Mouse (Mus musculus): ENCODE data around the gene Arhgef7. TPM values are rescaled to one million over a fixed set of nuclear protein-coding genes. Genes with fewer than 3 reads are reported as not detected.
"Not testable (repeated sequence)": the region's sequence is repeated elsewhere in the genome, so short reads cannot be mapped to it uniquely, and the experiment has no call there.

The Arhgef7 gene
- total RNA-seq, 1 experiment from 2014 or later, result 24.6 TPM

DNA sequence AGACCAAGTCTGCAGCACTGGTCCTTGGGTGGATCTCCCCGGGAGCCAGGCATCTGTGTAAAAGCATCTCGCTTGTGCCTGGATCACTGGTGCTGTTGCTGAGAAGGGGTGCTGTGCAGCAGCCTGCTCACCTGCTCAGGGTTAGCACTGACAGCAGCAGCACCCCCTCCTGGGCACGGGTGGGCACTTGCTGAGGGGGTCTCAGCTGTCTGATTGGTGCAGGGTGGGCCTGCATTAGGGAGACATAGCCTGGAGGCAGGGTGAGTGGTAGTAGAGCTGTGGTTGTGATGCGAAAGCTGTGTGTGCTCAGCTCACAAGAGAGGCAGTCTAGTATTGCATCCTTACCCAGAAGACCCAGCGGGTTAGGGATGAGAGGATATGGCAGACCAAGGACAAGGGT, 92.6 kb downstream of the Arhgef7 start:
- no peak for ATAC-seq (replicated peaks; ENCODE audit: insufficient number of reproducible peaks, low FRiP score, low TSS enrichment, poor library complexity, severe bottlenecking)

DNA sequence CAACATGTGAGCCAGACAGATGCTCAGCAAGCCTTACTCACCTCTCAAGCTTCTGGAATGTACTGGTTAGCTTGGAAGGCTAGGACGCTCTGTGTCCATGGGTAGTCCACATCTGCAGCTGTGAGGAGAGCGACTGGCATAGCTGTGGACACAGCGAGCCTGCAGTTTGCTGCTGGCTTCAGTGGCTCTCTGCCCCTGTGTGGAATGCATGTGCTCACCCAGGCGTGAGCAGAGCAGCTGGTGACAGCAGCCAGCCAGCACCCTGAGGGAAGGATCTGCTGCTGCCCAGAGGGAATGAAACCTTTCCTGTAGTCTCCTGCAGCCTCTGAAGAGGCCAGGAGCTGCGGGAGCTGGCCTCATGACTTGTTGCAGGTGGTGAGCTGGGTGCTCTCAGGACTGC, 93.0 kb downstream of the Arhgef7 start:
- no peak for ATAC-seq (replicated peaks; ENCODE audit: insufficient number of reproducible peaks, low FRiP score, low TSS enrichment, poor library complexity, severe bottlenecking)

DNA sequence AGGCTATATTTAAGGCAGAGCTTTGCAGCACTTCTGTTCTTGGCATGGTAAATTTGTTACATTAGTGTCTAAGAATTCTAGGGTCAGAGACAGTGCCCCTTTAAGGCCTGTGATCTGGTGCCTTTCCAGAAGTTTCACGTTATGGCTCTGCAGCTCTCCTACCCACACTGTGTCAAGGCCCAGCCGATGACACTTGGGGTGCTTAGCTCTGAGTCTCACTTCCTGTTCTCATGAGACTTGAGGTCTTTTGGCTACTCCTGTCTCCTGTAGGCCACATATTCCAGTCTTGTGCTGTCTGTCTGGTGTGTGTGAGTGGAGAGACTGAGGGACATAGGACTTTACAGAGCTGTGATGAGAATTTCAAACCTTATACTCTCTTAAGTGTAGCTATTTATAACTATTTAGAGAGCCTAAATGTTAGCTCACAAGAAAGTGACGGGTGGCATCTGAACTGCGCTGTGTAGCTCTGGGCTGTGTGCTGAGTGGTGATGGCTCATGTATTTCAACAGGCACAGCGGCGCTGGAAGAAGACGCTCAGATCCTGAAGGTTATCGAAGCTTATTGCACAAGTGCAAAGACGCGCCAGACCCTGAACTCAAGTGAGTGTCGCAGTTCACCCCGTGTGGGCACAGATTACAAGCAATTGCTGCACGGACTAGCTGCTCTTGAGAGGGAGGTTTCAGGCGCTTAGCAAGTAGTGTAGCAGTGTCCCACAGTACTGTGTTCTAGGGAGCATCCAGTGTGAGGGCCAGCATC, 94.1 kb downstream of the Arhgef7 start:
- ATAC-seq (replicated peaks; ENCODE audit: insufficient number of reproducible peaks, low FRiP score, low TSS enrichment, poor library complexity, severe bottlenecking), result no peak

DNA sequence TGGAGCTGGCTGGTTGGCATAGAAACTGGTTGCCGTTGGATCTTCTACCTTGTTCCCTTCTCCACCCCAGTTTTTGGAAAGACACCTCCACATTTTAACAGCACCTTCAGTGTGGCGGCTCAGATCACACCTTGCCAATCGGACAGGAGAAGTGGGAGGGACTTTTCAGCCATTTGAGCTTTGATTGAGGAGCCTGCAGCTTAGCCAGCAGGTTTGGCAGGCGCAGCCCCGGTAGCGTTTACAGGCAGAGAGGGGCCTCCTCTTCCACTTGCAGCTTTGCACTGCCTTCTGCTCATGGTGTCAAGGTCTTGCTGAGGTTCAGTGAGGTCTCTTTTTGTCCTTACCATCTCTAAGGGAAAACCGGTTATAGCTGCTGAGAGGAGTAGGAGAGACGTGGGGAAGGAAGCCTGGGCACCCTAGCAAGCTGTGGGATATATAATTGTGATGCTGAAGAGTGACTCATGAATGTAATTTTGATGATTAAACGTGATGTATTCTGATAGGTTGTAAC, 95.1 kb downstream of the Arhgef7 start:
- no peak for ATAC-seq (replicated peaks; ENCODE audit: insufficient number of reproducible peaks, low FRiP score, low TSS enrichment, poor library complexity, severe bottlenecking)

DNA sequence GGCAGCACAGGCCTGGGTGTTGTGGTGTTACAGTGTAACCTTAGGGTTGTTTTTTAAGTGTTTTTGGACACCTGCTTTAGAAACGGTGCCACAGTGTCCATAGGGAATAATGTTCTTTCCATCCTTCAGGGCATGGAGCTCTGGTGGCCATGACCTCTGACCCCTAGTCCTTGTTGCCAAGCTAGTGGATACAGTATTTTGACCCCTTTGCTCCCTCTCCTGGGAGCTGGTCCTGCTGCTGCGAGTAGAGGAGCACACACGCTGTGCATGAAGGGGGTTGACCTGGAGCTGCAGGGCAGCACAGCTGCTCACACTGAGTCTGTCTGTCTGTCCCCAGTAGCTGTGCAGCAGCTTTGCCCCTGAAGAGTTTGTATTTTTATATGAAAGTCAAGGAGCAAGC, 98.2 kb downstream of the Arhgef7 start:
- no peak for ATAC-seq (replicated peaks; ENCODE audit: insufficient number of reproducible peaks, low FRiP score, low TSS enrichment, poor library complexity, severe bottlenecking)

DNA sequence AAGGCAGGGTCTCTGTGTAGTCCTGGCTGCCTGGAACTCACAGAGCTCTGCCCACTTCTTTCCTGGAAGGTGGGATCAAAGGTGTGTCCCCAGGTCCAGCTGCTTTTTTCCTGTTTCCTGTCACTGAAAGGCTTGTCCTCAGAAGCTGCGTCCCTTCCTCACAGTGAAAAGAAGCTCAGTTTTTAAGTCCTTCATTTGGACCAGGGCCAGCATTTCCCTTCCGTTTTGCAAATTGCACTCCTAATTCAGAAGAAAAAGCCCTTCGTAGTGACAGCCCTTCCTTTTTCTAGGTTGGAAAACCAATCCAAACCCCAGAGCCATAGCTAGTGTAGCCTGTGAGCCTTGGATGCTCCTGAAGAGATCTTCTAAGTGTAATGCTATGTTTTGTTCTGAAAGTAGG, 99.8 kb downstream of the Arhgef7 start:
- no peak for ATAC-seq (replicated peaks; ENCODE audit: insufficient number of reproducible peaks, low FRiP score, low TSS enrichment, poor library complexity, severe bottlenecking)

DNA sequence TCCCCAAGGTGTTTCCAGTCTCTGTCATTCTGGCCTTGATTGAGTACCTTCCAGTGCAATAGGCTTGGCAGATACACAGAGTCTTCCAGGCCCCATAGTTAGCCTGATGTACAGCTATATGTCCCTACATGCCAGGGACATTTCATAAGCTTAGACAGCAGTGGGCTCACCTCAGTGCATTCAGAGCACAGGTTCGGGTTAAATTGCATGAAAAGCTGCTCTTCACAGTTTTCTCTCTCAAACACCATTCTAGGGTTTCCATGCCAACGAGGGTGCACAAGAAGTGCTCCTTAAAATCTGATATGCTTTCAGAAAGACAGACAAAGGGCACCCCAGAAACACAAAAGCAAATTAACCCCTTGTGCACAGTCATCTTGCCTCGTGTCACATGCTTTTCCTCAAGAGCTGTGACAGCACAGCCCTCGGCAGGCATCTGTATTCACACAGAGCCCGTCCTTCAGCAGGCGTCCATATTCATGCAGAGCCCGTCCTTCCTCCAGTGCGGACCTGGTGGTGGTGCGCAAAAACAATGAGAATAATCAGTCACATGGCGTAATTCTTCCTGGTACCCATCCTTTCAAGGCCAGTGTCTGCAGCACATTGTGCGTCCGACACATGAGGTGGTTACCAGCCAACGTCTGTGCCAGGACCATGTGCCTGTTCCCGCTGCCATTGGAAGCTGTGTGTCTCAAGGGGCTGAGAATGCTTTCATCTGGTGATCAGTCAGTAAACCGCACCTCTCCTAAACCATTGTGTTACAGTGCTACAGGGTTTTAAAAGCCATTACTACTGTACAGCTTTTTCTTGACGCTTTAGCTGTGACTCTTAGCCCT, 102.9 kb downstream of the Arhgef7 start:
- ATAC-seq (replicated peaks; ENCODE audit: insufficient number of reproducible peaks, low FRiP score, low TSS enrichment, poor library complexity, severe bottlenecking), result no peak

DNA sequence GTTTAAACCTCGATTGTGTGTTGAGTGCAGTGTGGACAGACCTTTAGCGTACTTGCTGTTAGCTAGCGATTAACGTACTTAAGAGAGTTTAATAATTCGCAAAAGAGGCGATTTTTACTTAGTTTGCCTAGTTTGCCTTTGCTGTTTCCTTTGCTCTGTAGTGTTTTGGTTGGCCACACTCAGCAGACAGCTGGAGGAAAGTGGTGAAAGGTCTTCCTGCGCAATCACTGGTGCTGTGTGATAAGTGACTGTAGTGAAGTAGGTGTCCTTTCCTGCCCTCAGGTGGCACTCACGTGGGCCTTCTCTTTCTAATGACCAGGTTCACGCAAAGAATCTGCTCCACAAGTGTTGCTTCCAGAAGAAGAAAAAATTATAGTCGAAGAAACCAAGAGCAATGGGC, 103.7 kb downstream of the Arhgef7 start:
- no peak for ATAC-seq (replicated peaks; ENCODE audit: insufficient number of reproducible peaks, low FRiP score, low TSS enrichment, poor library complexity, severe bottlenecking)

DNA sequence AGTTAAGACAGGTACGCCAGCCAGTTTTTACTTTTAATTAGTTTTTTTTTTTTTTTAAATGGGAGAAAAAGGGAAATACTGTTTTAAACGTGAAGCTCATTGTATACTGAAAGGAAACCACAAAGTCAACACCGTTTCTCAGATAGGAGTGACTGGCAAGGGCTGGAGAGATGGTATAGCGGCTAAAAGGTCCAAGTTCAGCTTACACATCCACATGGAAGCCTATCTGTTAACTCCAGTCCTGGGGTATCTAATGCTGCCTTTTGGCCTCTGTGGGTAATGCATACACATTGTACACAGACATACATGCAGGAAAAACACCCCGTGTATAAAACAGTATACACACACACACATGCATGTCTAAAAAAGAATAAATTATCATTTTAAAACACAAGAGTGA, 104.4 kb downstream of the Arhgef7 start:
- no peak for ATAC-seq (replicated peaks; ENCODE audit: insufficient number of reproducible peaks, low FRiP score, low TSS enrichment, poor library complexity, severe bottlenecking)

DNA sequence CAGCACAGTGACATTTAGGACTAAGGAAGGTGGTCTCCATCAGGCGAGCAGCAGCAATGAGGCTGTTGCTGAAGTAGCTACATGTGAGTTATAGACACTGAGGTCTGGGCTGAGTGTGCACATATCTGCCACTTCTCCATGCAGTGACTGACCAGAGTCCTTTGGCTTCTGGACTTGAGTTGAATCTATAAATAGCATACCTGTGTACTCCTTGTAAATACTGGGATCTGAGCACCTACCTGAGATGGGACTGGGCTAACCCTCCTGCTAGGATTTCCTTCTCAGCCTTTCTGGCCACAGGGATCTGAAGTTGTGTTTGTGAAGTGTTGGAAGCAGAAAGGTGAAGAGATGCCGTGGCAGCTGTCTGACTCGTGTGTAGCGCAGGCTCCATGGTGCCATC, 105.6 kb downstream of the Arhgef7 start:
- no peak for ATAC-seq (replicated peaks; ENCODE audit: insufficient number of reproducible peaks, low FRiP score, low TSS enrichment, poor library complexity, severe bottlenecking)

DNA sequence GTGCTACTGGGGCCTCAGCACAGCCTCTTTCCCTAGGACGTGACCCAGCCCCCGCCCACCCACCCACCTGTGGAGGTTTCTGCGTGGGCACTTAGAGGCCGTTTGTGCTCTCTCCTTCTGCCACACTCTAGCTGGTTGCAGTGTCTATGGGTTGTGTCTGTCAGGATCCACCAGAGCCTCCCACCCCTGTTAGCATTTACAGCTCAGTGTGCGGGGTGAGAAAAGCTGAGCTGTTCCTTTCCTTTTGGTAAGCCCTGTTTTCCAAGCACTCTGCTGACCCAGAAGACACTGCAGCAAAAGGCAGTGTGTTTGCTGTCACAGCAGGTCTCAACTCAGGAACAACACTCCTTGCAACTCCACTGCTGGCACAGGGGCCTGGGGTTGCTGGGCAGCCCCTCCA, 106.7 kb downstream of the Arhgef7 start:
- ATAC-seq (replicated peaks; ENCODE audit: insufficient number of reproducible peaks, low FRiP score, low TSS enrichment, poor library complexity, severe bottlenecking), result no peak

DNA sequence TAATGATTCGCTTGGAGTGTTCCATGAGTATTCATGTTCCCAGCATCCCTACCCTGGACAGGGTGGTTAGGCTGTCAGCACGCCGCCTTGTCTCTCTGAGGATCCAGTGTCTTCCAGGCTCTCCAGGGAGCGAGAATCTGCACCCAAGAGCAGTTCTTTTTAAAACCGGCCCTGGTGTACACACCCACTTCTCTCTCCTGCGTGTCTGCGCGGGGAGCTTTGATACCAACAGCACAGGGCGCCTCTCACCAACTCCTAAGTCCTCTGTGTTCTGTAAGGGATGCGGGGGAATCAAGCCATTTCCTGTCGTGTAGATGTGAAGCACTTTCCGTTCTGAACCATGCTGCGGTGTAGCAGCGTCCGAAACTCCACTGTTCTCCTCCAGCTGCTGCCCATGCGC, 107.2 kb downstream of the Arhgef7 start:
- no peak for ATAC-seq (replicated peaks; ENCODE audit: insufficient number of reproducible peaks, low FRiP score, low TSS enrichment, poor library complexity, severe bottlenecking)

DNA sequence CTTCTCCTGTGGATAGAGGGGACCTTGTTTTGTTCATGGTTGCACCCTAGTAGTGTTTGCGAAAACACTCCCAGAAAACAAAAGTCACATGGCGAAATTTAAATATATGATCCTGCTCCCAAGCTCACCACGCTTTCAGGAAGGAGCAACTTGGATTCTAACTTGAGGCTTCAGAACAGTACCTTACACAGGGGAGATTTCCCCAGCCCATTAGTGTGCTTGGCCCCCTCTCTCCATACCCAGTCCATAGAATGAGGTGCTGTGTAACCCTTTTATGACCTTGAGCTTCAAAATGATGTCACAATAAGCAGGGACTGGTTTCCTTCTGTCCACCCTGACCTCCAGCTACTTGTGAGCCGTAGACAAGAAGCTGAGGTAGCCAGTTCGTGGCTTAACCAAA, 112.7 kb downstream of the Arhgef7 start, which contains the start of gene Tex29:
Gene Tex29 (plus strand): TSS at position 301 of the 400 bp plus-strand sequence.
- ATAC-seq (replicated peaks; ENCODE audit: insufficient number of reproducible peaks, low FRiP score, low TSS enrichment, poor library complexity, severe bottlenecking), result no peak

DNA sequence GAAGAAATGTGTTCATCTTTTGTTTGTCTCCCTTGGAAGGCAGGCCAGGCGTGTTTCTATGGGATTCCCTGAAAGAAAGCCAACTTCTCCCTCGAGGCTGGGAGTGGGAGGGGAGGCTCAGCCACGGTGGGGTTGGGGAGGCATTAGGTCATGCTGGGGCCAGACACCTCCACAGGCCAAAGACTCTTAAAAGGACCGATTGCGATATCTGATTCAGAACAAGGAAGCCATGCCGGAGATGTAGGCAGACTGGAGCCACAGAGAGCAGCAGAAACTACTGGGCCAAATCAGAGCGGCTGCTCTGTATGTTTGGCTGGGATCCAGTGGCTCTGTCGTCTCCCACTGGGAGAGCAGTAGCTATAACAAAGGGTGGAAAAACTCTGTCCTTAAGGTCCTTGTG, 114.0 kb downstream of the Arhgef7 start:
- no peak for ATAC-seq (replicated peaks; ENCODE audit: insufficient number of reproducible peaks, low FRiP score, low TSS enrichment, poor library complexity, severe bottlenecking)

DNA sequence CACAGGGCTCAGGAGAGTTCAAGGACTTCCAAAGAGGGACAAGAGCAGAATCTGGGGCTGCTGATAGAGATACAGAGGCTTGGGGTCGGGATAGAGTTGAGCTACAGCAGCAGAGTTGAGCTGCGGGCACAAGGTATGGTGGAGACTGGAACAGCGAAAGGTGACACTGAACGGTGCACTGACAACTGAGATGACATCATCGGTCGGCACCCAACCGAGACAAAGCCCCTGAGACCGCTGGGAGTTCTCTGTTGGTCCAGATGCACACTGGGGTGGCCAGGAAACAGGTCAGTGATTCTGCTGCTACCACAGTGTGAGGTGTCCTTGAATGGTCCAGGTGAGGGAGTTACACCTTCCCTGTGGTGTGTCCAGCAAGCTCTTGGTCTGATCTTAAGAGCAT, 115.2 kb downstream of the Arhgef7 start:
- no peak for ATAC-seq (replicated peaks; ENCODE audit: insufficient number of reproducible peaks, low FRiP score, low TSS enrichment, poor library complexity, severe bottlenecking)

DNA sequence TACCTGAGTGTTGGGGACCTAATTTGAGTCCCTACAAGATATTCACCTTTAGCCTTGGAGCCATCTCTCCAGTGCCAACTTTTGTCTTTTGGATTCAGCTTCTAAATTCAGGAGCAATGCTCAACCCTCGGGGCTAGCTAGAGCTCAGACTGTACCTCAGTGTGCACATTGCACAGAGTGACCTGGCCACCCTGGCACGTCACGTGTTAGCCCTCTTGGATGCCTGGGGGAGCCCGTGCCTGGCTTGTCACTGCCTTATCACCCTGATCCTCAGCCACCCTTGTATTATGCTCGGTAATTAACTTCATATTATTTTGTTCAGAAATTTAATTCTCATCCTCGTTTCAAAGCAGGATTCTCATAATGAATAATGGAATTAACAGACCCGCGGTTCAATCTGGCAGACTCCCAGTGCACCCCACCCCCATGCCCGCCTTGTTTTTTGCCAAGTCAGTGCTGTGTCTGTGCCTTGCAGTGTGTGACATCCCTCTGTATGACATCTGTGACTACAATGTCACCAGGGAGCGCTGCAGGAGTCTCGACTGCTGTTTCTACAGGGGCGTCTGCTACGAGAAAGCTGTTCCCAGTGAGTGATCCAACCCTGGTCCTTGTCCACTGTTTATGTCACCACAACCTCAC, 116.3 kb downstream of the Arhgef7 start:
- ATAC-seq (replicated peaks; ENCODE audit: insufficient number of reproducible peaks, low FRiP score, low TSS enrichment, poor library complexity, severe bottlenecking), result no peak

DNA sequence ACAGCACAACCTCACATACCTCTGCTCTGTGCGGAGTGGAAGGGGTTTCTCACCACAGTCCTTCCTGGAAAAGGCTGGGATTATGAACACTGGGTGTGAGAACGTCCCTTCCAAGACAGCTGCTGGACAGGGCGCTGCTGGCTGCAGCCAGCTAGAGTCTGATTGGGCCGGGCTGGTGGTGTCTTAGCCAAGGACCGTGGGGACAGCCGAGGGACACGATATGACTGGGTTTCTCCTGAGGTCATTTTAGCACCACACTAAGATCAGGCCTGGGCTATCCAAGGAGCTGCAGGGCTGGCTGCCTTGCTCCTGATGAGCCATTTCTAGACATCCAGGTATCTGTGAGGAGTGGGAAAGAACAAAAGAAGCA, 116.8 kb downstream of the Arhgef7 start:
- no peak for ATAC-seq (replicated peaks; ENCODE audit: insufficient number of reproducible peaks, low FRiP score, low TSS enrichment, poor library complexity, severe bottlenecking)

DNA sequence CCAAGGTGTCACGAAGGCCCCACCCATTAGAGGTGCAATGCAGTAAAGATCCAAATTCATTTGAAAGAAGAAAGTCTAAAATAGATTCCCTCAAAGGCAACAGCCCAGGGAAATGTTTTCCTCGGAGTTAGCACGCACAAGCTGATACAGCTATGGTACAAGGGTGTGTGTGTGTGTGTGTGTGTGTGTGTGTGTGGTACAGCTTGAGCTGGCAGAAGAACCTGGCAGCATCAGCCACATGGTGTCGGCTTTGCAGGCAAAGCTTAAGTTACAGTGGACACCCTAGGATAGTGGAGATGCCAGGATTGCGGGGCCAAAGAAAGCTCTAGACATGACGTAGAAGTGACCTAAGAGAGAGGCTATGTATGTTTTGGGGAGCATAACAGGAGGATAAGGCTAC, 119.3 kb downstream of the Arhgef7 start:
- no peak for ATAC-seq (replicated peaks; ENCODE audit: insufficient number of reproducible peaks, low FRiP score, low TSS enrichment, poor library complexity, severe bottlenecking)

DNA sequence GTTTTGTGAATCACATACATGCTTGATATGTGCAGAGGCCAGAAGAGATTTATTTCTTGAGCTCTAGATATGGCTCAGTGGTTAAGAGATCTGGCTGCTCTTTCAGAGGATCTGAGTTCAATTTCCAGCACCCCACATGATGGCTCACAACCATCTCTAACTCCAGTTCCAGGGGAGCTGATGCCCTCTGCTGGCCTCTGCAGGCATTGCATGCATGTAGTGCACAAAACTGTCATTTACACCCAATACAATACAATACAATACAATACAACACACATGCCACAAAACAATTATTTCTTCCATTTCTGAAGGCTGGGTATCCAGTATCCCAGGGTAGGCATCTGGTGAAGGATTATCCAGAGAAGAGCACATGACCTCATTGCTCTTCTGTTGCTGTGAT, 140.3 kb downstream of the Arhgef7 start:
- no peak for ATAC-seq (replicated peaks; ENCODE audit: insufficient number of reproducible peaks, low FRiP score, low TSS enrichment, poor library complexity, severe bottlenecking)

DNA sequence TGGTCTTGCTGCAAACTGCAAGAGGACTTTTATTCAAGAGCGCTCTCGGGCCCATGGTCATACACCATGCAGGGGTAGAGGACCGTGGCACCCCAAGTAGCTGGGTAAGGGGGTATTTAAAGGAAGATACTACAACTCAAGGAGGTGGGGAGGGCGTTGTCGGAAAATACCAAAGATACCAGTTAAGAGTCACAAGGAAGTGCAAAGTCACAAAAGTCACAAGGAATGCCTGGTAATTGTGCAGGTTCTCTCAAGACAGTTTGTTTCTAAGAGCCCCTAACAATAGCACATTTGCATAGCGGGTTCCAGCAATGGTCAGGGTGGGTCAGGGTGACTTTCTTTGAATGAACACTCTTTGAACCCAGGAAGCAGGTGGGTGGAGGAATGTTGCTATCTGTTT, 146.7 kb downstream of the Arhgef7 start:
- ATAC-seq (replicated peaks; ENCODE audit: insufficient number of reproducible peaks, low FRiP score, low TSS enrichment, poor library complexity, severe bottlenecking), result not testable (repeated sequence)
